ENCODE assay signal across 8 mouse cellular contexts in the genomic region with DNA sequence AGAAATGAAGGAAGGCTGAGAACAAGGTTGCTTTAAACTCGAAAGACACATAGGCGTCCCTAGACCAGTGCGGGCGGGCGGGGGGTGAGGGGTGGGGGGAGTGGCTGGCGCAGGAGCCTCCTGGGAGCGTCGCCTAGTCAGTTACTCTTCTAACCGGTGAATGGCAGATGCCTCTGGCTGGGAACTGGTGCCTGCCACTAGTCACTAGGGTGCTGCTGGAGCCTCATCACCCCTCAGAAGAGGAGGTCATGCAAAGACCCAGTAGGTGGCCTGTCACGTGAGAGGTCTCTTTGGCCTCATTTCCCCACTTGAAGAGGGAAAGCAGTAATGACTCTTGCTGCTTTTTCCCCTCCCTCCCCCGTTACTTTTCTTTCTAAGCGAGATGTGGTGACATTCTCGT. TPM values are rescaled to one million over a fixed set of nuclear protein-coding genes. Genes with fewer than 3 reads are reported as not detected.
DNase-seq lines count a peak whose midpoint lies in the region; ATAC-seq and TF ChIP-seq lines count a peak whose summit lies in the region.

No protein-coding gene starts in this region.

- H3K36me3 ChIP-seq in E14TG2a.4 (ENCODE audit: insufficient read depth, low read length), result no peaks in the 10 kb centered on the region
- no peaks in the 10 kb centered on the region for H3K36me3 ChIP-seq in hindbrain, embryonic 10.5 days
- no peaks in the 10 kb centered on the region for H3K36me3 ChIP-seq in liver, embryonic 14.5 days (replicated peaks; ENCODE audit: control insufficient read depth, insufficient read depth, low read depth)

- H3K4me1 ChIP-seq in E14TG2a.4 (replicated peaks; ENCODE audit: low read depth, low read length), result peaks cover 53% of the 10 kb centered on the region
- H3K4me1 ChIP-seq in hindbrain, embryonic 10.5 days (replicated peaks), result peaks cover 42% of the 10 kb centered on the region
- 0 out of 4 replicates have a peak, but pooled peaks cover 0 to 4% of the 10 kb centered on the region in 2 experiments for H3K4me1 ChIP-seq in liver, embryonic 14.5 days (replicated peaks; ENCODE audit: control insufficient read depth in 2 of 2, insufficient read depth in 2 of 2, low read length in 1 of 2)

- H3K9ac ChIP-seq in liver, embryonic 14.5 days (replicated peaks), result no peak overlapping the region

- H3K27ac ChIP-seq in hindbrain, embryonic 10.5 days, result no peak overlapping the region
- no peak overlapping the region for H3K27ac ChIP-seq in liver, embryonic 14.5 days

- WGBS in hindbrain, embryonic 10.5 days, result under 1% methylated on average over 13 of the region's 13 CpGs
- under 1% methylated on average over 13 of the region's 13 CpGs for WGBS in liver, embryonic 14.5 days (ENCODE audit: insufficient replicate concordance)

- TF ChIP-seq EP300 in liver, embryonic 14.5 days (IDR thresholded peaks at IDR 0.05; ENCODE audit: low read depth), result no peak

- no peak for TF ChIP-seq CTCF in E14TG2a.4 (conservative IDR thresholded peaks at IDR 0.05; ENCODE audit: low read length)
- no peak for TF ChIP-seq CTCF in liver, embryonic 14.5 days (IDR thresholded peaks at IDR 0.05; ENCODE audit: low read depth)

- ATAC-seq in liver, embryonic 14.5 days (ENCODE audit: insufficient read depth), result no peak
- ATAC-seq in erythroid progenitor cell, adult 5-6 weeks (replicated peaks; ENCODE audit: low FRiP score, poor library complexity, severe bottlenecking), result no peak

- H3K27me3 ChIP-seq in E14TG2a.4 (ENCODE audit: insufficient read depth, low read length), result peaks cover 79% of the 10 kb centered on the region
- H3K27me3 ChIP-seq in hindbrain, embryonic 10.5 days (ENCODE audit: insufficient read depth, poor library complexity, severe bottlenecking), result peaks cover 99% of the 10 kb centered on the region
- peaks cover 53% of the 10 kb centered on the region for H3K27me3 ChIP-seq in liver, embryonic 14.5 days (ENCODE audit: control insufficient read depth, insufficient read depth, low read length)

- 0 out of 2 replicates have a peak overlapping the region, but pooled peaks have one; percentile 11 for H3K4me2 ChIP-seq in liver, embryonic 14.5 days (ENCODE audit: low read depth)

- H3K4me3 ChIP-seq in E14TG2a.4 (replicated peaks; ENCODE audit: low read length), result peak overlapping the region; percentile 83
- H3K4me3 ChIP-seq in hindbrain, embryonic 10.5 days, result peak overlapping the region; percentile 67
- H3K4me3 ChIP-seq in liver, embryonic 14.5 days (ENCODE audit: insufficient read depth in 1 of 2, low read depth in 2 of 2, low read length in 2 of 2), result no peak overlapping the region

- H3K9me3 ChIP-seq in E14TG2a.4 (ENCODE audit: low read length), result no peaks in the 10 kb centered on the region
- no peaks in the 10 kb centered on the region for H3K9me3 ChIP-seq in hindbrain, embryonic 10.5 days
- no peaks in the 10 kb centered on the region for H3K9me3 ChIP-seq in liver, embryonic 14.5 days (ENCODE audit: control insufficient read depth, low read length)

- peak; percentile 59 for DNase-seq in adrenal gland, adult 2 months
- no peak for DNase-seq in adrenal gland, adult 8-10 months
- peak; percentile 28 for DNase-seq in hindbrain, embryonic 10.5 days (ENCODE audit: low spot score)
- no peak for DNase-seq in liver, embryonic 14.5 days (ENCODE audit: low read depth in 3 of 3, low spot score in 3 of 3)
- no peak for DNase-seq in thymus, adult 18-20 months
- DNase-seq in urinary bladder, postnatal 25 days (ENCODE audit: low spot score), result no peak

RNA-seq across cellular contexts. Expression of a gene that starts 1.0 kb away (rescaled TPM):
- total RNA-seq in adrenal gland, adult 2 months (2021), result 100 to 1,000 TPM; 337 to 341 TPM
- polyA plus RNA-seq in adrenal gland, adult 2 months (2012; rRNA removed), result 579 and 581 TPM in 2 replicates
- total RNA-seq in adrenal gland, adult 8-10 months (2022), result 100 to 1,000 TPM; 293 to 561 (median 377) TPM
- 0.14 and 0.49 TPM in 2 replicates for polyA plus RNA-seq in hindbrain, embryonic 10.5 days (2016; fragmentation: Nextera tagmentation; extraction: Ambion mirVana)
- polyA plus RNA-seq in liver, embryonic 14.5 days (2012; rRNA removed), result not detected in 2 replicates
- polyA plus RNA-seq in liver, embryonic 14.5 days (2014; fragmentation: Nextera tagmentation; extraction: Ambion mirVana), result not detected in 2 replicates
- total RNA-seq in erythroid progenitor cell, adult 5-6 weeks (2015; ENCODE audit: low replicate concordance), result not detected in 2 replicates
- total RNA-seq in erythroid progenitor cell, adult 5-6 weeks (2017; ENCODE audit: low replicate concordance), result 1.8 TPM in 1 of 2 replicates, not detected in the other

RNA-seq across cellular contexts. Expression of a gene that starts 51.5 kb away (rescaled TPM):
- 10 to 100 TPM; 66.0 to 98.7 TPM for total RNA-seq in adrenal gland, adult 2 months (2021)
- 18.0 and 18.4 TPM in 2 replicates for polyA plus RNA-seq in adrenal gland, adult 2 months (2012; rRNA removed)
- 10 to 100 TPM; 69.8 to 78.4 (median 73.4) TPM for total RNA-seq in adrenal gland, adult 8-10 months (2022)
- polyA plus RNA-seq in hindbrain, embryonic 10.5 days (2016; fragmentation: Nextera tagmentation; extraction: Ambion mirVana), result 172 and 173 TPM in 2 replicates
- polyA plus RNA-seq in liver, embryonic 14.5 days (2012; rRNA removed), result 18.9 and 34.8 TPM in 2 replicates
- 54.9 and 59.7 TPM in 2 replicates for polyA plus RNA-seq in liver, embryonic 14.5 days (2014; fragmentation: Nextera tagmentation; extraction: Ambion mirVana)
- 37.8 and 49.9 TPM in 2 replicates for total RNA-seq in erythroid progenitor cell, adult 5-6 weeks (2015; ENCODE audit: low replicate concordance)
- 22.8 and 29.3 TPM in 2 replicates for total RNA-seq in erythroid progenitor cell, adult 5-6 weeks (2017; ENCODE audit: low replicate concordance)

Comparison
In these comparisons a context has a peak if more than half of its experiments do, and no peak if none do; other contexts are left out.
1. DNase-seq: peak in adrenal gland, adult 2 months (single experiment) and hindbrain, embryonic 10.5 days (single experiment); none in adrenal gland, adult 8-10 months (single experiment), liver, embryonic 14.5 days (0 of 3), thymus, adult 18-20 months (0 of 2) and urinary bladder, postnatal 25 days (single experiment).
2. H3K4me3 ChIP-seq: peak in E14TG2a.4 (single experiment) and hindbrain, embryonic 10.5 days (single experiment); none in liver, embryonic 14.5 days (0 of 2).
3. RNA of a gene that starts 1.0 kb away (total RNA-seq): 293 to 561 TPM in adrenal gland, adult 8-10 months and 337 to 341 TPM in adrenal gland, adult 2 months; 1.8 TPM in erythroid progenitor cell, adult 5-6 weeks; every median in the first group is over 100 times any median in the second.